Mouse (Mus musculus): ENCODE measurements around the gene Lgr6. TPM values are rescaled to one million over a fixed set of nuclear protein-coding genes. Genes with fewer than 3 reads are reported as not detected.
A peak's percentile ranks its signal among the peaks of the same experiment; 100 is the strongest.

The Lgr6 gene
- polyA plus RNA-seq, 1 experiment from 2014 or later, result 1.2 TPM

- H3K27me3 ChIP-seq (ENCODE audit: control insufficient read depth, insufficient read depth, low read length), result no peaks in the 10 kb centered on the region
- no peak overlapping the region for H3K4me3 ChIP-seq (replicated peaks; ENCODE audit: low read length)
- no peak for ATAC-seq (ENCODE audit: insufficient read depth, low FRiP score)
- no peak overlapping the region for H3K4me2 ChIP-seq (ENCODE audit: low read depth, low read length)
- peaks cover 15% of the 10 kb centered on the region for H3K4me1 ChIP-seq (ENCODE audit: control insufficient read depth, insufficient read depth, low read length)
- WGBS, result 88% methylated on average over 2 of the region's 2 CpGs
- H3K9me3 ChIP-seq (replicated peaks; ENCODE audit: control insufficient read depth, low read length), result no peaks in the 10 kb centered on the region
- H3K36me3 ChIP-seq (ENCODE audit: control insufficient read depth, insufficient read depth, low read length), result no peaks in the 10 kb centered on the region
- no peak overlapping the region for H3K27ac ChIP-seq (ENCODE audit: low read length)
- H3K9ac ChIP-seq (ENCODE audit: low read length), result no peak overlapping the region
These were observed 38.9 kb upstream of the Lgr6 start for GRCm38 (mm10) chr1:135143940-135144339.

GRCm38 (mm10) chr1:135142452-135142851 lies 37.4 kb upstream of the Lgr6 start:
- H3K9ac ChIP-seq (ENCODE audit: low read length), result no peak overlapping the region
- peaks cover 5% of the 10 kb centered on the region; the same call in 1 of the 2 replicates for H3K4me1 ChIP-seq (ENCODE audit: control insufficient read depth, insufficient read depth, low read length)
- H3K27me3 ChIP-seq (ENCODE audit: control insufficient read depth, insufficient read depth, low read length), result no peaks in the 10 kb centered on the region
- no peaks in the 10 kb centered on the region for H3K36me3 ChIP-seq (ENCODE audit: control insufficient read depth, insufficient read depth, low read length)
- no peak for ATAC-seq (ENCODE audit: insufficient read depth, low FRiP score)
- H3K4me2 ChIP-seq (ENCODE audit: low read depth, low read length), result no peak overlapping the region
- no peak overlapping the region for H3K4me3 ChIP-seq (replicated peaks; ENCODE audit: low read length)
- no peaks in the 10 kb centered on the region for H3K9me3 ChIP-seq (replicated peaks; ENCODE audit: control insufficient read depth, low read length)
- no peak overlapping the region for H3K27ac ChIP-seq (ENCODE audit: low read length)
- WGBS, result 58% methylated on average over 2 of the region's 2 CpGs

- Histone ChIP-seq H3K4me2 (ENCODE audit: low read depth, low read length) (no peak overlapping the region), H3K9me3 (replicated peaks; ENCODE audit: control insufficient read depth, low read length) (no peaks in the 10 kb centered on the region), H3K9ac (ENCODE audit: low read length) (no peak overlapping the region), H3K4me1 (ENCODE audit: control insufficient read depth, insufficient read depth, low read length) (no peaks in the 10 kb centered on the region), H3K27me3 (ENCODE audit: control insufficient read depth, insufficient read depth, low read length) (no peaks in the 10 kb centered on the region), H3K36me3 (ENCODE audit: control insufficient read depth, insufficient read depth, low read length) (no peaks in the 10 kb centered on the region), H3K27ac (ENCODE audit: low read length) (no peak overlapping the region), H3K4me3 (replicated peaks; ENCODE audit: low read length) (no peak overlapping the region)
- ATAC-seq (ENCODE audit: insufficient read depth, low FRiP score), result no peak
- 63% methylated on average over 2 of the region's 2 CpGs for WGBS
These were observed 34.8 kb upstream of the Lgr6 start for GRCm38 (mm10) chr1:135139906-135140305.

GRCm38 (mm10) chr1:135136500-135136899 lies 31.4 kb upstream of the Lgr6 start:
- Histone ChIP-seq H3K9ac (ENCODE audit: low read length) (no peak overlapping the region), H3K27me3 (ENCODE audit: control insufficient read depth, insufficient read depth, low read length) (no peaks in the 10 kb centered on the region), H3K27ac (ENCODE audit: low read length) (no peak overlapping the region), H3K4me3 (replicated peaks; ENCODE audit: low read length) (no peak overlapping the region), H3K36me3 (ENCODE audit: control insufficient read depth, insufficient read depth, low read length) (no peaks in the 10 kb centered on the region), H3K4me2 (ENCODE audit: low read depth, low read length) (no peak overlapping the region), H3K4me1 (ENCODE audit: control insufficient read depth, insufficient read depth, low read length) (peaks cover 2% of the 10 kb centered on the region; the same call in 1 of the 2 replicates), H3K9me3 (replicated peaks; ENCODE audit: control insufficient read depth, low read length) (no peaks in the 10 kb centered on the region)
- 0% methylated on average over 1 of the region's 1 CpGs for WGBS
- ATAC-seq (ENCODE audit: insufficient read depth, low FRiP score), result no peak

- no peak overlapping the region for H3K4me2 ChIP-seq (ENCODE audit: low read depth, low read length)
- WGBS, result 84% methylated on average over 8 of the region's 8 CpGs
- no peak overlapping the region for H3K4me3 ChIP-seq (replicated peaks; ENCODE audit: low read length)
- ATAC-seq (ENCODE audit: insufficient read depth, low FRiP score), result no peak
- no peak overlapping the region for H3K9ac ChIP-seq (ENCODE audit: low read length)
- no peaks in the 10 kb centered on the region for H3K9me3 ChIP-seq (replicated peaks; ENCODE audit: control insufficient read depth, low read length)
- no peaks in the 10 kb centered on the region for H3K27me3 ChIP-seq (ENCODE audit: control insufficient read depth, insufficient read depth, low read length)
- no peak overlapping the region for H3K27ac ChIP-seq (ENCODE audit: low read length)
- peaks cover 8% of the 10 kb centered on the region; the same call in 1 of the 2 replicates for H3K4me1 ChIP-seq (ENCODE audit: control insufficient read depth, insufficient read depth, low read length)
- H3K36me3 ChIP-seq (ENCODE audit: control insufficient read depth, insufficient read depth, low read length), result no peaks in the 10 kb centered on the region
These were observed 30.2 kb upstream of the Lgr6 start for GRCm38 (mm10) chr1:135135111-135135787.

GRCm38 (mm10) chr1:135133678-135134435 lies 28.8 kb upstream of the Lgr6 start:
- Histone ChIP-seq H3K9me3 (replicated peaks; ENCODE audit: control insufficient read depth, low read length) (no peaks in the 10 kb centered on the region), H3K36me3 (ENCODE audit: control insufficient read depth, insufficient read depth, low read length) (no peaks in the 10 kb centered on the region), H3K4me3 (replicated peaks; ENCODE audit: low read length) (no peak overlapping the region), H3K27ac (ENCODE audit: low read length) (no peak overlapping the region), H3K4me2 (ENCODE audit: low read depth, low read length) (no peak overlapping the region), H3K27me3 (ENCODE audit: control insufficient read depth, insufficient read depth, low read length) (no peaks in the 10 kb centered on the region), H3K4me1 (ENCODE audit: control insufficient read depth, insufficient read depth, low read length) (peaks cover 8% of the 10 kb centered on the region; the same call in 1 of the 2 replicates), H3K9ac (ENCODE audit: low read length) (no peak overlapping the region)
- 70% methylated on average over 10 of the region's 10 CpGs for WGBS
- no peak for ATAC-seq (ENCODE audit: insufficient read depth, low FRiP score)

- Histone ChIP-seq H3K27ac (ENCODE audit: low read length) (no peak overlapping the region), H3K9me3 (replicated peaks; ENCODE audit: control insufficient read depth, low read length) (no peaks in the 10 kb centered on the region), H3K9ac (ENCODE audit: low read length) (no peak overlapping the region), H3K27me3 (ENCODE audit: control insufficient read depth, insufficient read depth, low read length) (no peaks in the 10 kb centered on the region), H3K4me1 (ENCODE audit: control insufficient read depth, insufficient read depth, low read length) (peaks cover 8% of the 10 kb centered on the region; the same call in 1 of the 2 replicates), H3K36me3 (ENCODE audit: control insufficient read depth, insufficient read depth, low read length) (no peaks in the 10 kb centered on the region), H3K4me2 (ENCODE audit: low read depth, low read length) (no peak overlapping the region), H3K4me3 (replicated peaks; ENCODE audit: low read length) (no peak overlapping the region)
- WGBS, result 77% methylated on average over 9 of the region's 9 CpGs
- ATAC-seq (ENCODE audit: insufficient read depth, low FRiP score), result no peak
These were observed 27.9 kb upstream of the Lgr6 start for GRCm38 (mm10) chr1:135132893-135133369.

- Histone ChIP-seq H3K27ac (ENCODE audit: low read length) (peak within 1 kb of the TSS; percentile 58; the same call in 1 of the 2 replicates), H3K27me3 (ENCODE audit: control insufficient read depth, insufficient read depth, low read length) (no peaks in the 10 kb centered on the region), H3K36me3 (ENCODE audit: control insufficient read depth, insufficient read depth, low read length) (no peaks in the 10 kb centered on the region), H3K9ac (ENCODE audit: low read length) (no peak within 1 kb of the TSS), H3K4me2 (ENCODE audit: low read depth, low read length) (no peak within 1 kb of the TSS), H3K9me3 (replicated peaks; ENCODE audit: control insufficient read depth, low read length) (no peaks in the 10 kb centered on the region), H3K4me1 (ENCODE audit: control insufficient read depth, insufficient read depth, low read length) (peaks cover 8% of the 10 kb centered on the region; the same call in 1 of the 2 replicates), H3K4me3 (replicated peaks; ENCODE audit: low read length) (no peak within 1 kb of the TSS)
- 35% methylated on average over 10 of the region's 10 CpGs for WGBS
- ATAC-seq (ENCODE audit: insufficient read depth, low FRiP score), result no peak
These were observed 27.4 kb upstream of the Lgr6 start, which contains the start of gene Ptpn7 for GRCm38 (mm10) chr1:135132473-135132872. Ptpn7 (plus strand) TSS chr1:135132700.

GRCm38 (mm10) chr1:135131560-135131959 lies 26.5 kb upstream of the Lgr6 start:
- no peak overlapping the region for H3K4me3 ChIP-seq (replicated peaks; ENCODE audit: low read length)
- H3K4me1 ChIP-seq (ENCODE audit: control insufficient read depth, insufficient read depth, low read length), result peaks cover 16% of the 10 kb centered on the region
- H3K27me3 ChIP-seq (ENCODE audit: control insufficient read depth, insufficient read depth, low read length), result no peaks in the 10 kb centered on the region
- H3K9ac ChIP-seq (ENCODE audit: low read length), result no peak overlapping the region
- peak overlapping the region; percentile 58; the same call in 1 of the 2 replicates for H3K27ac ChIP-seq (ENCODE audit: low read length)
- 52% methylated on average over 8 of the region's 8 CpGs for WGBS
- no peak overlapping the region for H3K4me2 ChIP-seq (ENCODE audit: low read depth, low read length)
- no peaks in the 10 kb centered on the region for H3K36me3 ChIP-seq (ENCODE audit: control insufficient read depth, insufficient read depth, low read length)
- no peaks in the 10 kb centered on the region for H3K9me3 ChIP-seq (replicated peaks; ENCODE audit: control insufficient read depth, low read length)
- ATAC-seq (ENCODE audit: insufficient read depth, low FRiP score), result no peak

All from stomach, embryonic 16.5 days (tissue).